Mouse (Mus musculus): ENCODE measurements around the gene Tent4b. TPM values are rescaled to one million over a fixed set of nuclear protein-coding genes. Genes with fewer than 3 reads are reported as not detected.

The Tent4b gene
- polyA plus RNA-seq, 1 experiment, result 8.4 TPM

DNA sequence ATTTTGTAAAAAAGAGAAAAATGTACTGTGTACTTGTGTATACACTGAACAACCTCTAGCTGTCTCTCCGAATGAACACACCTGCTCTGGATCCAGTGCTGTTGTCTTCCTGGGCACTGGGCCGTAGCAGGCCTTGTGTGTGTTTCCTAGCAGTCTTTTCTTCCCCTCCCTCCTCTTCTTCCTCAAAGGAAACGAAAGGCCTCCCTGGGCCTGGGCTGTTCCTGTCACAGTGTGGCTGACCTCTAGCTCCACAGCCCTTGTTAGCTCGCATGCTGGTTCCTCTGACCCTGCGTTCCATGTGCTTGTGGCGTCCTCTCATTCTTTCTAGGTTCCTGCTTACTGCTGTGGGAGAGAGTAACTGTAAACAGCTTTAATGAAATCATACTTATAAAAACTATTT is 59.0 kb downstream of the Tent4b start:
- no peak for TF ChIP-seq USF1 (IDR thresholded peaks at IDR 0.05; ENCODE audit: low read depth)
- no peak for TF ChIP-seq MAX (IDR thresholded peaks at IDR 0.05)
- TF ChIP-seq MYOD1 (IDR thresholded peaks at IDR 0.05; ENCODE audit: control insufficient read depth, insufficient read length, low read depth), result no peak
- TF ChIP-seq CTCF (IDR thresholded peaks at IDR 0.05; ENCODE audit: control insufficient read depth, insufficient read depth, insufficient read length), result no peak
- TF ChIP-seq FOSL1 (IDR thresholded peaks at IDR 0.05; ENCODE audit: insufficient read depth, low read length, poor library complexity, severe bottlenecking), result no peak
- TF ChIP-seq CEBPB (IDR thresholded peaks at IDR 0.05; ENCODE audit: low read depth), result no peak
- no peak for TF ChIP-seq MYOG (IDR thresholded peaks at IDR 0.05; ENCODE audit: control insufficient read depth, extremely low read depth, insufficient read length)
- Histone ChIP-seq H3K27me3 (ENCODE audit: control insufficient read depth, insufficient read depth, insufficient read length) (no peaks in the 10 kb centered on the region), H3K4me3 (ENCODE audit: insufficient read depth, poor library complexity, severe bottlenecking) (no peak overlapping the region), H3K79me3 (ENCODE audit: low read depth) (no peaks in the 10 kb centered on the region), H3K36me3 (ENCODE audit: control insufficient read depth, insufficient read depth) (peaks cover 21% of the 10 kb centered on the region), H3K79me2 (ENCODE audit: control insufficient read depth, insufficient read depth) (no peaks in the 10 kb centered on the region), H3ac (ENCODE audit: control insufficient read depth, insufficient read length, low read depth) (no peak overlapping the region)

DNA sequence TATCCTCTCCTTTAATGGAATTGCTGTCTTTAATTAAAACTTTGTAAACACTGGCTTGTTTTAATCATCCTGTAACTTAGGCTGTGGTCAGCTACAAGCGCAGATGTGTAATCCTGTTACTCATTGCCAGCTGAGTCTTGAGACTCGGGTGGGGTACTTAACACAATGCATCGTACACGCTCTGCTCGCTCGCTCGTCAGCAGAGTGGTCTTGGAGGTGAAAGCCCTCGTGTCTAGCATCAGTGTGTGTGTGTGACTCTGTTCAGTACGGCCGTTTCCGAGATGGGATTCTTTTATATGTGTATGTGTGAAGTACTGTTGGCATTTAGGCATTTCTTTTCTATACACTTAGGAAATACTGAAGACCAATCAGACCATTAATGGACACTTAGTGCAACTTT is 59.5 kb downstream of the Tent4b start:
- no peak overlapping the region for H3ac ChIP-seq (ENCODE audit: control insufficient read depth, insufficient read length, low read depth)
- TF ChIP-seq USF1 (IDR thresholded peaks at IDR 0.05; ENCODE audit: low read depth), result no peak
- TF ChIP-seq MAX (IDR thresholded peaks at IDR 0.05), result no peak
- TF ChIP-seq CEBPB (IDR thresholded peaks at IDR 0.05; ENCODE audit: low read depth), result no peak
- no peak for TF ChIP-seq FOSL1 (IDR thresholded peaks at IDR 0.05; ENCODE audit: insufficient read depth, low read length, poor library complexity, severe bottlenecking)
- no peak for TF ChIP-seq MYOG (IDR thresholded peaks at IDR 0.05; ENCODE audit: control insufficient read depth, extremely low read depth, insufficient read length)
- no peak for TF ChIP-seq MYOD1 (IDR thresholded peaks at IDR 0.05; ENCODE audit: control insufficient read depth, insufficient read length, low read depth)
- TF ChIP-seq CTCF (IDR thresholded peaks at IDR 0.05; ENCODE audit: control insufficient read depth, insufficient read depth, insufficient read length), result no peak
- no peaks in the 10 kb centered on the region for H3K27me3 ChIP-seq (ENCODE audit: control insufficient read depth, insufficient read depth, insufficient read length)
- H3K79me3 ChIP-seq (ENCODE audit: low read depth), result no peaks in the 10 kb centered on the region
- H3K4me3 ChIP-seq (ENCODE audit: insufficient read depth, poor library complexity, severe bottlenecking), result no peak overlapping the region
- H3K79me2 ChIP-seq (ENCODE audit: control insufficient read depth, insufficient read depth), result no peaks in the 10 kb centered on the region
- H3K36me3 ChIP-seq (ENCODE audit: control insufficient read depth, insufficient read depth), result peaks cover 21% of the 10 kb centered on the region

DNA sequence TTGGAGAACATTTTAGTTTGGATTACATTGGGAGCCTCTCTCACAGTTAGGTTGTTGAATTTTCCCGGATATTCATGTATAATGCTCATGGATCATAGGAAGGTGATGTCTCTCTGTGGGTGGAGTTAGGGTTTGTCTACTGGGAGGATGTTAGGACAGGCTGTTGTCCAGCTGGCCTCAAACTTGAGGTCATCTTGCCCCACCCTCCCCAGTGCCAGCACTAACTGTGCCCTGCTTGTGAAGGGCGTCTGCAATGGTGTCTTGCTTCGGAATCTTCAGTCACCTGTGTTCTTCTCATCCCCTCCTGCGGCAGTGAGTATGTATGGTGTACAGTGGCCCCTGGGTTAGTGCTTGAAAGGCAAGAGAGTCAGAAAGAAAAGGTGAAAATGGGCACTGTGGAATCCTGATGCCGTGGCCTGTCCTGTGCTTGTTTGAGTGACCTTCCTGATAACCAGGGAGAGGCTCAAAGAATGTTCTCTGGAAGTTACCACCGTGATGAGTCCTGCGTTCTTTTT is 61.5 kb downstream of the Tent4b start:
- peaks cover 6% of the 10 kb centered on the region for H3K36me3 ChIP-seq (ENCODE audit: control insufficient read depth, insufficient read depth)
- TF ChIP-seq CEBPB (IDR thresholded peaks at IDR 0.05; ENCODE audit: low read depth) (no peak), MYOD1 (IDR thresholded peaks at IDR 0.05; ENCODE audit: control insufficient read depth, insufficient read length, low read depth) (no peak), FOSL1 (IDR thresholded peaks at IDR 0.05; ENCODE audit: insufficient read depth, low read length, poor library complexity, severe bottlenecking) (no peak), MAX (IDR thresholded peaks at IDR 0.05) (no peak), CTCF (IDR thresholded peaks at IDR 0.05; ENCODE audit: control insufficient read depth, insufficient read depth, insufficient read length) (no peak), MYOG (IDR thresholded peaks at IDR 0.05; ENCODE audit: control insufficient read depth, extremely low read depth, insufficient read length) (no peak), USF1 (IDR thresholded peaks at IDR 0.05; ENCODE audit: low read depth) (no peak)
- H3K27me3 ChIP-seq (ENCODE audit: control insufficient read depth, insufficient read depth, insufficient read length), result no peaks in the 10 kb centered on the region
- no peaks in the 10 kb centered on the region for H3K79me2 ChIP-seq (ENCODE audit: control insufficient read depth, insufficient read depth)
- H3ac ChIP-seq (ENCODE audit: control insufficient read depth, insufficient read length, low read depth), result no peak overlapping the region
- H3K79me3 ChIP-seq (ENCODE audit: low read depth), result no peaks in the 10 kb centered on the region
- no peak overlapping the region for H3K4me3 ChIP-seq (ENCODE audit: insufficient read depth, poor library complexity, severe bottlenecking)

DNA sequence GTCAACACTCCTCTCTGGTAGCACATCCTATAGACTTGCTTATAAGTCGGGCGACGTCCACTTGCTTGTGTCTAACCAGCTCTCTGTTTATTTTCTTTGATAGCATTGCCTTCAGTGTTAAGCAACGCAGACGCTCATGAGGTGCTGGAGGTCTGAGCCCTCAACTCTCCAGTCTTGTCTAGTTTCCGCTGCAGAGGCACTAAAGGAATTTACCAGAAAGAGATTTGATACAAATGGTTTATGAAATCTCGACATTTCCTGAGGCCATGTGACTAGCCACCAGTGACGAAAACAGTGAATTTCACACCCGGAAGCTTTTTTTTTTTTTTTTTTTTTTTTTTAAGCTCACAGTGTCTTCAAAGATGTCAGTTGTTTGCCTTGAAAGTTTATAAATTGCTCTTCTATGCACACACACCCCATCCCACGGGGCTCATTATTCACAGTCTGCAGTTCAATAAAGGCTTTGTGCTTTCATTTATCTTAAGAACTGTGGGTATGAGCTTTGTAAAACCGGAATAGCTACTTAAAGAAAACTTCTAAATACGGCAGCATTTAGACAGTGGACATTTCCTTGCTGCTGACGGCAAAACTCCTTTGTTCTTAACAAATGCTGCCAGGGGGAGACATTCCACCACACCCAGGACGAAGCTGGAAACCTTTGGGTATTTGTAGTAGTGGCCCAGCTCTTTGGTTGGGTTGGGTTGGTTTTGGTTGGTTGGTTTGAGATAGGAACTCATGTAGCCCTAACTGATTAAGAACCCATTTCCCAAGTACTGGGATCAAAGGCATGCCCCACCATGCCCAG is 64.0 kb downstream of the Tent4b start:
- TF ChIP-seq MYOD1 (IDR thresholded peaks at IDR 0.05; ENCODE audit: control insufficient read depth, insufficient read length, low read depth), result no peak
- TF ChIP-seq USF1 (IDR thresholded peaks at IDR 0.05; ENCODE audit: low read depth), result no peak
- no peak for TF ChIP-seq CTCF (IDR thresholded peaks at IDR 0.05; ENCODE audit: control insufficient read depth, insufficient read depth, insufficient read length)
- H3ac ChIP-seq (ENCODE audit: control insufficient read depth, insufficient read length, low read depth), result no peak overlapping the region
- no peaks in the 10 kb centered on the region for H3K79me2 ChIP-seq (ENCODE audit: control insufficient read depth, insufficient read depth)
- H3K27me3 ChIP-seq (ENCODE audit: control insufficient read depth, insufficient read depth, insufficient read length), result no peaks in the 10 kb centered on the region
- no peaks in the 10 kb centered on the region for H3K79me3 ChIP-seq (ENCODE audit: low read depth)
- peaks cover 1% of the 10 kb centered on the region for H3K36me3 ChIP-seq (ENCODE audit: control insufficient read depth, insufficient read depth)
- H3K4me3 ChIP-seq (ENCODE audit: insufficient read depth, poor library complexity, severe bottlenecking), result no peak overlapping the region

DNA sequence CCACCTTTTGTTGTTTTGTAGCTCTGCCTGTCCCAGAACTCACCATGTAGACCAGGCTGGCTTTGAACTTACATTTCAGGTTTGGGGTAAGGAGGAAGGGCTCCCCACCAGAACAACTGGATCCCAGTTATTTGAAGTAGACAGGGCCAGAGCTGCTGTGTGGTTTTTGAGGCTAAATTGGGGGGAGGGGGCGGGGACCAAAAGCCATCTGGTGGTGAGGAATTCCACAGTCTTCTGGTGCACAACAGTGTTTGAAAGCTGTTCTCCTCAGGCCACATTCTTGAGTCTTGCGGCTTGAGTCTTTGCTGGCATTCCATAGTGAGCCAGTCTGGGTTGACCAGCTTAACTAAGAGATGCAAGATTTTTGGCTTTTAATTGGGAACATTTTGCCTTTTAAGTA is 66.5 kb downstream of the Tent4b start:
- Histone ChIP-seq H3K79me3 (ENCODE audit: low read depth) (no peaks in the 10 kb centered on the region), H3K79me2 (ENCODE audit: control insufficient read depth, insufficient read depth) (no peaks in the 10 kb centered on the region), H3K36me3 (ENCODE audit: control insufficient read depth, insufficient read depth) (no peaks in the 10 kb centered on the region), H3K4me3 (ENCODE audit: insufficient read depth, poor library complexity, severe bottlenecking) (no peak overlapping the region), H3ac (ENCODE audit: control insufficient read depth, insufficient read length, low read depth) (no peak overlapping the region), H3K27me3 (ENCODE audit: control insufficient read depth, insufficient read depth, insufficient read length) (no peaks in the 10 kb centered on the region)
- no peak for TF ChIP-seq CTCF (IDR thresholded peaks at IDR 0.05; ENCODE audit: control insufficient read depth, insufficient read depth, insufficient read length)
- no peak for TF ChIP-seq MYOG (IDR thresholded peaks at IDR 0.05; ENCODE audit: control insufficient read depth, extremely low read depth, insufficient read length)
- TF ChIP-seq MYOD1 (IDR thresholded peaks at IDR 0.05; ENCODE audit: control insufficient read depth, insufficient read length, low read depth), result no peak
- TF ChIP-seq MAX (IDR thresholded peaks at IDR 0.05), result no peak
- no peak for TF ChIP-seq FOSL1 (IDR thresholded peaks at IDR 0.05; ENCODE audit: insufficient read depth, low read length, poor library complexity, severe bottlenecking)

All from C2C12 (cell line).